Mouse (Mus musculus) embryonic facial prominence, embryonic 15.5 days (tissue): ENCODE results near the gene Nos3. TPM values are rescaled to one million over a fixed set of nuclear protein-coding genes. Genes with fewer than 3 reads are reported as not detected.

ENCODE experiments used
- ATAC-seq: fragments of 200-750 bp; cut with Nextera tagmentation; 2 replicates; pipeline ENCODE4 v1.8.0; 2017; ENCODE audit warnings: low read depth, moderate TSS enrichment; ENCODE audit not compliant: insufficient number of reproducible peaks, low FRiP score, low TSS enrichment
- H3K27ac ChIP-seq: fragments of 300-500 bp; sonication (generic); replicated peaks from 2 replicates; pipeline ENCODE4 v1.5.1; 2015; ENCODE audit warnings: mild to moderate bottlenecking, inconsistent platforms
- H3K27me3 ChIP-seq: fragments of 300-500 bp; sonication (generic); 2 replicates; pipeline ENCODE4 v1.6.1; 2015; ENCODE audit warnings: inconsistent platforms
- H3K36me3 ChIP-seq: fragments of 300-500 bp; sonication (generic); 2 replicates; pipeline ENCODE4 v1.6.1; 2015; ENCODE audit warnings: mild to moderate bottlenecking, inconsistent platforms
- H3K4me1 ChIP-seq: fragments of 300-500 bp; sonication (generic); 2 replicates; pipeline ENCODE4 v1.6.1; 2015; ENCODE audit warnings: inconsistent platforms
- H3K4me2 ChIP-seq: fragments of 300-500 bp; sonication (generic); replicated peaks from 2 replicates; pipeline ENCODE4 v1.6.1; 2015; ENCODE audit warnings: mild to moderate bottlenecking, inconsistent platforms
- H3K4me3 ChIP-seq: fragments of 300-500 bp; sonication (generic); replicated peaks from 2 replicates; pipeline ENCODE4 v1.5.1; 2015; ENCODE audit warnings: mild to moderate bottlenecking, inconsistent platforms
- H3K9ac ChIP-seq: fragments of 300-500 bp; sonication (generic); 2 replicates; pipeline ENCODE4 v1.6.1; 2015; ENCODE audit warnings: inconsistent platforms
- H3K9me3 ChIP-seq: fragments of 300-500 bp; sonication (generic); replicated peaks from 2 replicates; pipeline ENCODE4 v1.6.1; 2016; ENCODE audit warnings: inconsistent platforms
- WGBS: fragments of 180-500 bp; shearing (Covaris S2); methylation state at CpG from one replicate; pipeline ENCODE4 v1.1.7; 2015; 5-methylcytosine and 5-hydroxymethylcytosine counted together
- polyA plus RNA-seq: library from polyadenylated mRNA; unstranded; fragments of >200 nt; fragmentation: Nextera tagmentation; extraction: Ambion mirVana; gene quantifications from 2 replicates; pipeline ENCODE4 v1.2.1, GENCODE M21; 2015

Nos3 gene
- polyA plus RNA-seq, 1 experiment from 2014 or later, result 6.5 TPM

DNA sequence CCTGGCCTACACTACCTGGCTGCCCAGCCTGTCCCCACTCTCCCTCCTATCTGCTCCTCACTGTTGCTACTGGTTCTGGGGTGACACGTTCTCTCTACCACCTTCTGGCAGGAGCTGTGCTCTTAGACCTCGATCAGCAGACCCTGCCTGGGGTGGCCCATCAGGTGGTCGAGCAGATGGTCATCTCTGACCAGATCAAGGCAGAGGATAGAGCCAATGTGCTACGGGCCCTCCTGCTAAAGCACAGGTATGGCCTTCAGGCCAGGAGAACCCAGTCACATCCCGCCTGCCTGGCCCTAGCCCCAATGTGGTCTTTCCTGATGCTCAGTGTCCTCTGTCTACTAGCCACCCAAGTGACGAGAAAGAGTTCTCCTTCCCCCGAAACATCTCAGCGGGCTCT is 69.4 kb downstream of the Nos3 start:
- no peaks in the 10 kb centered on the region for H3K27me3 ChIP-seq
- H3K4me3 ChIP-seq, result no peak overlapping the region
- H3K27ac ChIP-seq, result no peak overlapping the region
- H3K4me1 ChIP-seq, result no peaks in the 10 kb centered on the region
- peaks cover 97% of the 10 kb centered on the region for H3K36me3 ChIP-seq
- WGBS, result 92% methylated on average over 8 of the region's 8 CpGs
- ATAC-seq, result no peak
- H3K9ac ChIP-seq, result no peak overlapping the region
- H3K4me2 ChIP-seq, result no peak overlapping the region
- no peaks in the 10 kb centered on the region for H3K9me3 ChIP-seq

Other genes with a start within 250 kb of the Nos3 start
- 13.3 and 15.7 TPM in 2 replicates for gene Nupl2, start 199.8 kb upstream of the Nos3 start, polyA plus RNA-seq
- gene Kcnh2, start 13.2 kb upstream of the Nos3 start, polyA plus RNA-seq, result 4.8 and 5.1 TPM in 2 replicates
- gene Atg9b, start 27.3 kb downstream of the Nos3 start, polyA plus RNA-seq, result 3.9 and 4.7 TPM in 2 replicates
- 40.7 and 47.0 TPM in 2 replicates for gene Abcb8, start 28.9 kb downstream of the Nos3 start, polyA plus RNA-seq
- 0.95 and 1.6 TPM in 2 replicates for gene Asic3, start 48.6 kb downstream of the Nos3 start, polyA plus RNA-seq
- 52.9 and 54.1 TPM in 2 replicates for gene Cdk5, start 58.7 kb downstream of the Nos3 start, polyA plus RNA-seq
- 37.6 and 38.9 TPM in 2 replicates for gene Slc4a2, start 59.0 kb downstream of the Nos3 start, polyA plus RNA-seq
- gene Fastk, start 80.5 kb downstream of the Nos3 start, polyA plus RNA-seq, result 123 and 135 TPM in 2 replicates
- 20.5 and 21.4 TPM in 2 replicates for gene Tmub1, start 83.0 kb downstream of the Nos3 start, polyA plus RNA-seq
- gene Agap3, start 87.4 kb downstream of the Nos3 start, polyA plus RNA-seq, result 45.0 and 49.9 TPM in 2 replicates
- 0.07 TPM in 1 of 2 replicates, not detected in the other for gene Gbx1, start 162.4 kb downstream of the Nos3 start, polyA plus RNA-seq
- 1.1 and 1.2 TPM in 2 replicates for gene Asb10, start 176.2 kb downstream of the Nos3 start, polyA plus RNA-seq
- 0.07 TPM in 1 of 2 replicates, not detected in the other for gene 4931409K22Rik, start 192.0 kb downstream of the Nos3 start, polyA plus RNA-seq
- gene Abcf2, start 212.7 kb downstream of the Nos3 start, polyA plus RNA-seq, result 93.7 and 100 TPM in 2 replicates
- gene Chpf2, start 221.9 kb downstream of the Nos3 start, polyA plus RNA-seq, result 30.3 and 33.1 TPM in 2 replicates